Mouse (Mus musculus) lung, postnatal 0 days (tissue): ENCODE results near the gene Usp8.

ENCODE experiments used
- CTCF ChIP-seq: IDR thresholded peaks from 2 replicates; pipeline ENCODE4 v1.5.1; 2016; ENCODE audit warnings: antibody characterized with exemption, mild to moderate bottlenecking
- EP300 ChIP-seq: IDR thresholded peaks from 2 replicates; pipeline ENCODE4 v1.6.1; 2016; ENCODE audit warnings: antibody characterized with exemption, mild to moderate bottlenecking, control low read depth

DNA sequence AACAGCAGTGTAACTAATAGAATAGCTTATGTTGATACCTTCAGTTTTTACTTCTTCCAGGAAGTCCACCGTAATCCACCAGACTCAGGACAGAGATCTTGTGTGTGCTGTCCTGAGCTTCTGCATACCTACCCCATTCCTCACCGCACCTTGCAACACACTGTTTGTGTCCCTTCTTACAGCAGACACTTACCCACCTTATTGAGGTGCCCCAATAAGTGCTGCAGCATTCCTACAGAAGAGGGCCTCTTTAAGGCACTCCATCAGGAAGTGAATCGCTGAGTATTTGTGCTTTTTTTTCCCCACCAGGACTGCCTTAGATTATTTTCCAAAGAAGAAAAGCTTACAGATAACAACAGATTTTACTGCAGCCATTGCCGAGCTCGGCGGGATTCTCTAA lies 48.5 kb downstream of the Usp8 start:
- peak; percentile 81 for TF ChIP-seq EP300
- TF ChIP-seq CTCF, result no peak
